Mouse (Mus musculus) midbrain, postnatal 0 days (tissue): ENCODE measurements around the gene Krtap16-1. TPM values are rescaled to one million over a fixed set of nuclear protein-coding genes. Genes with fewer than 3 reads are reported as not detected.

ENCODE experiments used
- ATAC-seq: fragments of 200-750 bp; cut with Nextera tagmentation; 2 replicates; pipeline ENCODE4 v1.8.0; 2017; ENCODE audit warnings: moderate number of reproducible peaks, mild to moderate bottlenecking, moderate TSS enrichment, moderate library complexity; ENCODE audit not compliant: low FRiP score
- DNase-seq: peaks from one replicate; pipeline ENCODE4 v3.0.0-alpha.2; 2015; ENCODE audit warnings: low spot score
- H3K27ac ChIP-seq: fragments of 300-500 bp; sonication (generic); 2 replicates; pipeline ENCODE4 v1.5.1; 2014; ENCODE audit warnings: low read depth, mild to moderate bottlenecking, low read length, mixed read lengths
- H3K27me3 ChIP-seq: fragments of 300-500 bp; sonication (generic); 2 replicates; pipeline ENCODE4 v1.6.1; 2014; ENCODE audit warnings: low read length, control low read depth, mixed read lengths; ENCODE audit not compliant: insufficient read depth
- H3K36me3 ChIP-seq: fragments of 300-500 bp; sonication (generic); 2 replicates; pipeline ENCODE4 v1.6.1; 2014; ENCODE audit warnings: low read length, control low read depth, mixed read lengths; ENCODE audit not compliant: insufficient read depth
- H3K4me1 ChIP-seq: fragments of 300-500 bp; sonication (generic); 2 replicates; pipeline ENCODE4 v1.6.1; 2014; ENCODE audit warnings: mild to moderate bottlenecking, control low read depth, antibody characterized with exemption, low read length, mixed read lengths; ENCODE audit not compliant: insufficient read depth
- H3K4me2 ChIP-seq: fragments of 300-500 bp; sonication (generic); 2 replicates; pipeline ENCODE4 v1.6.1; 2014; ENCODE audit warnings: low read depth, mild to moderate bottlenecking, low read length, mixed read lengths; ENCODE audit not compliant: poor library complexity, severe bottlenecking
- H3K4me3 ChIP-seq: fragments of 300-500 bp; sonication (generic); 2 replicates; pipeline ENCODE4 v1.5.1; 2014; ENCODE audit warnings: low read depth, mild to moderate bottlenecking, low read length, moderate library complexity
- H3K9ac ChIP-seq: fragments of 300-500 bp; sonication (generic); replicated peaks from 2 replicates; pipeline ENCODE4 v1.6.1; 2014; ENCODE audit warnings: mild to moderate bottlenecking, low read length, moderate library complexity, mixed read lengths; ENCODE audit not compliant: poor library complexity, severe bottlenecking
- H3K9me3 ChIP-seq: fragments of 300-500 bp; sonication (generic); 2 replicates; pipeline ENCODE4 v1.6.1; 2016; ENCODE audit warnings: low read length, control low read depth
- CTCF ChIP-seq: IDR thresholded peaks from 2 replicates; pipeline ENCODE4 v1.5.1; 2016; ENCODE audit warnings: antibody characterized with exemption, mild to moderate bottlenecking
- WGBS: fragments of 180-500 bp; shearing (Covaris S2); extraction: QIAGEN DNeasy Blood & Tissue Kit; methylation state at CpG from one replicate; pipeline ENCODE4 v1.1.7; 2014; 5-methylcytosine and 5-hydroxymethylcytosine counted together
- polyA plus RNA-seq: library from polyadenylated mRNA; unstranded; fragments of >200 nt; fragmentation: Nextera tagmentation; extraction: Ambion mirVana; gene quantifications from 2 replicates; pipeline ENCODE4 v1.2.1, GENCODE M21; 2015
- total RNA-seq: library from RNA; depleted of rRNA; stranded (reverse); fragments of >200 nt; gene quantifications from 2 replicates; pipeline ENCODE4 v1.2.3, GENCODE M21; 2014

The Krtap16-1 gene
- total and polyA plus RNA-seq, 2 experiments from 2014 or later = not detected

GRCm38 (mm10) chr11:99982731-99983130 is 3.7 kb downstream of the Krtap16-1 start:
- WGBS = 87% methylated on average over 9 of the region's 9 CpGs
- no peak overlapping the region for H3K4me2 ChIP-seq
- TF ChIP-seq CTCF = no peak
- no peaks in the 10 kb centered on the region for H3K4me1 ChIP-seq
- no peak overlapping the region for H3K27ac ChIP-seq
- ATAC-seq = no peak
- no peaks in the 10 kb centered on the region for H3K27me3 ChIP-seq
- DNase-seq = no peak
- H3K9ac ChIP-seq = no peak overlapping the region
- no peaks in the 10 kb centered on the region for H3K36me3 ChIP-seq
- no peak overlapping the region for H3K4me3 ChIP-seq
- H3K9me3 ChIP-seq = no peaks in the 10 kb centered on the region

- Histone ChIP-seq H3K4me1 (no peaks in the 10 kb centered on the region), H3K9me3 (no peaks in the 10 kb centered on the region), H3K27me3 (no peaks in the 10 kb centered on the region), H3K27ac (no peak within 1 kb of the TSS), H3K36me3 (no peaks in the 10 kb centered on the region), H3K4me2 (no peak within 1 kb of the TSS), H3K4me3 (no peak within 1 kb of the TSS), H3K9ac (no peak within 1 kb of the TSS)
- DNase-seq (no peak), ATAC-seq (no peak)
- 73% methylated on average over 5 of the region's 5 CpGs for WGBS
- no peak for TF ChIP-seq CTCF
These were observed 7.4 kb downstream of the Krtap16-1 start, which contains the start of gene Krtap29-1 for GRCm38 (mm10) chr11:99978953-99979352. TSS of gene Krtap29-1 (minus strand) at chr11:99979053.

DNA sequence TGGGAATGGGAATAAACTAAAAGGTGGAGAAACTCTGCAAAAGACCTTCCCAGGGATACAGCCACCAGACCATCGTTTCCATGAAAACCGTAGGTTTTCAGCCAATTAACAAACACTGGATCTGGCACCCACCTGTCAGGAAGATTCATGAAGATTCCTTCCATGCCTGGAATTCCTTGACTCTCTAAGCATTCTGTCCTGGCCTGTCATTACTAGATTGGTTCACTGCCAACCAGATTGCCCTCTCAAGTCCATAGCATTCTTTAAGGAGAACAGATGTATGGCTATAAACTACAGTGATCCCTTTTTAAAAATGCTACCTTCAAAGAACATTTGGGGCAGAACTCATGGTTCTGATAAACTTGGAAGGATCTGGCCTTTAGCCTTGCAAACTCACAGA is 20.4 kb downstream of the Krtap16-1 start:
- WGBS = 83% methylated on average over 2 of the region's 2 CpGs
- Histone ChIP-seq H3K27me3 (no peaks in the 10 kb centered on the region), H3K4me2 (no peak overlapping the region), H3K36me3 (no peaks in the 10 kb centered on the region), H3K4me1 (no peaks in the 10 kb centered on the region), H3K9me3 (no peaks in the 10 kb centered on the region), H3K27ac (no peak overlapping the region), H3K9ac (no peak overlapping the region), H3K4me3 (no peak overlapping the region)
- TF ChIP-seq CTCF = no peak
- ATAC-seq = no peak
- DNase-seq = no peak

DNA sequence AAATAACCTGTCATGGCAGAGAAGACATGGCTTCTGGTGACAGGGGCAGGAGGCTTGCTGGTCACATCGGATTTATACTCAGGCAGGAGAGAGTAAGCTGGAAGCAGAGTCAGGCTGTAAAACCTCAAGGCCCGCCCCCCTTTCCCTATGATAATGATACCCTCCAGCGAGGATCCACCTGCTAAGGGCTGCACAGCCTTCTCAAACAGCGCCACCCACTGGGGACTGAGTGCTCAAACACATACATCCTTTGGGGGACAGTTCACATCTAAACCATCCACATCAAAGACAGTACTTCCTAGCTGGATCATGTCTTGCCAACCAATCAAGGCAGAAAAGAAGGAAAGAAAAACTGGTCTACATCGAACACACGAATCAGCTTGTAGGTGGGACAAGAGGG is 22.2 kb downstream of the Krtap16-1 start:
- no peak overlapping the region for H3K27ac ChIP-seq
- ATAC-seq = no peak
- 49% methylated on average over 6 of the region's 6 CpGs for WGBS
- no peak overlapping the region for H3K4me2 ChIP-seq
- H3K9ac ChIP-seq = no peak overlapping the region
- no peaks in the 10 kb centered on the region for H3K9me3 ChIP-seq
- H3K36me3 ChIP-seq = no peaks in the 10 kb centered on the region
- TF ChIP-seq CTCF = no peak
- H3K27me3 ChIP-seq = no peaks in the 10 kb centered on the region
- no peak overlapping the region for H3K4me3 ChIP-seq
- no peak for DNase-seq
- no peaks in the 10 kb centered on the region for H3K4me1 ChIP-seq

DNA sequence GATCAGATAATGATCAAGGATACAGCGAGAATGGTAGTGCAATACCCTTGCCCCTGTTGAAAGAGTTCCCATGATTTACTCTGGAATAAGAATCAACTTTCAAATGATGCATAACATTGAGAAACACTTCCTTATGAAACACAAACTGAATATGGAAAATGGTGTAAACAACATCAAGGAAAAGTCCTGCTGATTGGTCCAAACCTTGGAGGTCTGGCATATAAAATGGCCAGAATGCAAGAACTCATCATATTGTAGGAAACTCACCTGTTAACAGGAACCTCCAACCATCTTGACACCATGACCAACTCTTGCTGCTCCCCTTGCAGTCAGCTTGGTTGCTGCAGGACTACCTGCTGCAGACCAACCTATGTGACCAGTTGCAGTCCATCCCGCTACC is 38.2 kb downstream of the Krtap16-1 start, which contains the start of gene Krtap9-5:
Krtap9-5 (plus strand) TSS at position 301 of the 400 bp plus-strand sequence.
- Histone ChIP-seq H3K27ac (no peak within 1 kb of the TSS), H3K4me1 (no peaks in the 10 kb centered on the region), H3K9me3 (no peaks in the 10 kb centered on the region), H3K36me3 (no peaks in the 10 kb centered on the region), H3K27me3 (no peaks in the 10 kb centered on the region), H3K4me3 (no peak within 1 kb of the TSS), H3K4me2 (no peak within 1 kb of the TSS), H3K9ac (no peak within 1 kb of the TSS)
- 95% methylated on average over 2 of the region's 2 CpGs for WGBS
- ATAC-seq (no peak), DNase-seq (no peak)
- no peak for TF ChIP-seq CTCF

GRCm38 (mm10) chr11:99937751-99938264 is 48.6 kb downstream of the Krtap16-1 start:
- H3K36me3 ChIP-seq = no peaks in the 10 kb centered on the region
- H3K9me3 ChIP-seq = no peaks in the 10 kb centered on the region
- H3K4me3 ChIP-seq = no peak overlapping the region
- H3K9ac ChIP-seq = no peak overlapping the region
- no peak overlapping the region for H3K4me2 ChIP-seq
- 82% methylated on average over 9 of the region's 9 CpGs for WGBS
- H3K4me1 ChIP-seq = no peaks in the 10 kb centered on the region
- no peak overlapping the region for H3K27ac ChIP-seq
- H3K27me3 ChIP-seq = no peaks in the 10 kb centered on the region
- DNase-seq (no peak), ATAC-seq (no peak)
- TF ChIP-seq CTCF = no peak
